Mouse (Mus musculus): ENCODE data around the gene Vamp9. TPM values are rescaled to one million over a fixed set of nuclear protein-coding genes. Genes with fewer than 3 reads are reported as not detected.
A peak's percentile ranks its signal among the peaks of the same experiment; 100 is the strongest.

Gene Vamp9
- total RNA-seq (2021): not detected

DNA sequence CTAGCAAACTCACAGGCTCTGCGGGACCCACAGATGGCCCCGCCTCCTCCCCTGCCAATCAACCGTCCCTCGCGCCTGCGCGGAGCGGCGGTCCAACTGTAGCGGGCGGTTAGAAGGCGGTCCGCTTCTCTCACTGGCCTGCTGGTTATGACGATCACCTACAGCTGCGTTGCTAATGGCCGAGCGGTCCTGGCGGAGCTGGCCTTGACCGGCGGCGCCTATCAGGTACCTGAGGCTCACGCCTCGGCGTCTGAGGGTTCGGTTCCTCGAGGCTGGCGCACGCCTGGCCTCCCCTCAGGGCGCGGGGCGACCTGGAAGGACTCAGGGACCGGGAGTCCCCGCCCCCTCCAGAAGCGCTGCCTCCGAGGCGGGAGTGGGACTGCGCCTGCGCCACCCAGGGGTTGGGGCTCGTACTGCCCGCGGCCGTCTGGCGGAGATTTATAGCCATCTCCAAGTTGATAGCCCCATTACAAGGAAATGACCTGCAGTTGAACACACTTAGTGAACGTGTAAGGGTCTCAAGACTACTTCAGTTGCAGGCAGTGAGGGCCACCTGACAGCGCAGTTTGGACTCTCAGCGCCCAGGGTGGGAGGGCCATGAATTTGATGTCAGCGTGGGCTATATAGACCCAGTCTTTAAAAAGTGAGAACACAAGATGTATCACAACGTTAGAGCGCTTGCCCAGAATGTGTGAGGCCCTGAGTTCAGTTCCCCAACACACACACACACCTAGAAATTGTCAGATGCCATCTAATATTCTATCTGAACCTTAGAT, at the start of gene Vamp9:
Vamp9 (plus strand) TSS at position 74 of the 776 bp plus-strand sequence.
- intact Hi-C loops (cut with DNase I): no loop called here
- peak; percentile 96 for DNase-seq

- no peak for DNase-seq
- intact Hi-C loops (cut with DNase I): no loop called here
Observed at GRCm38 (mm10) chr5:99857106-99857637, 48.9 kb upstream of the Vamp9 start.

DNA sequence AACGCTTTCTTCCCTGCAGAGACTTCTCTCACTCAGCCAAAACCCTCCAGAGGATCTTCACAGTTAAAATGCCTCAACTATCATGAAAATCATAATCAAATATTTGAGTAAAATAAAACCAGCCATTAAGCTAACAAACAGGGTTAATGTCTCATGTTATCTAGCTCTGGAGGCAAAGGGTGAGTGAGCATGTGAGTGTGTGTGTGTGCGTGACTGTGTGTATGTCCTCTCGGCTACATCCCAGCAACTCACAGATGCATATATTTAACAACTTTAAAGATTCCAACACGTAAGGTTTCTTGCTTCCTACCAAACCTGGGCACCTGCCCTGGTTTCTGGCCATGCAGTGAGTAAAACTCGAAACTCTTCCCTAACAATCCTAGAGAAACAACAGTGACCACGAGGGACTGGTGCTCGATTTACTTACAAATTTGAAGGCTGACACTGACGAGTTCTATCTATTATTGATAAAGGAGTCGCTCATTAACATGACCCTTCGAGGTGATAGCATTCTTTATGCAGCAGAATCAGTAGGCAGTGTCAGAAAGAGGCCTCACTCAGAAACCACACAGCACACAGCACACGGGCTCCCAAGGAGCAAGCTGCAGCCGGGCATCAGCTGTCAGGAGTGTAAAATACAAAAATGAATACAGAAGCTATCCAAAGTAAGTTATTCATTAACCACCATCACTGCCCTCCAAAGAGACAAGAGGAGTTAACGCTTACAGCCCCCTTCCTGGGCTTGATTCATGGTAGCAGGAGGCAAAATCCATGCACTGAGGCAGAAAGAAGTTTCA, 46.2 kb upstream of the Vamp9 start:
- intact Hi-C loops (cut with DNase I): no loop called here
- DNase-seq: no peak

DNA sequence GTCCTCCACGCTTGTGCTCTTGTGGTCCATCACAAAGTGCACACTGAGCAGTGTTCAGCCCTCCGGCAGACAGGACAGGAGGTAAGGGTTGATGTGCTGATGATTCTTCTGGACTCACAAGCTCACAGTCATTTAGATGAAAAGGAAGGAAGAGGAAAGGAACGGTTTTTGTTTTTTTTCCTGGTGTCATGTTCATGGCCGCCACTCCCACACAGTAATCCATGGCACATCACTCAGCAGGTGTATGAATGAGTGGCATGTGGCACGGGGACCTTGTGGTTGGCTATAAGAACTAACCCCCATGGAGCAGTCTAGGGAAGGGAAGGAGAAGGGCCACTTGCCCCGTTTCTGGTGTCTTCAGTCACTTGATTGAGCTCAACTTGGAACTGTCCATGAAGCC, 44.2 kb upstream of the Vamp9 start:
- DNase-seq: no peak
- intact Hi-C loops (cut with DNase I): no loop called here

GRCm38 (mm10) chr5:99863656-99864380, 42.2 kb upstream of the Vamp9 start:
- peak; percentile 45 for DNase-seq
- intact Hi-C loops (cut with DNase I): no loop called here

- DNase-seq: no peak
- intact Hi-C loops (cut with DNase I): no loop called here
Observed at GRCm38 (mm10) chr5:99865779-99866178, 40.3 kb upstream of the Vamp9 start.

DNA sequence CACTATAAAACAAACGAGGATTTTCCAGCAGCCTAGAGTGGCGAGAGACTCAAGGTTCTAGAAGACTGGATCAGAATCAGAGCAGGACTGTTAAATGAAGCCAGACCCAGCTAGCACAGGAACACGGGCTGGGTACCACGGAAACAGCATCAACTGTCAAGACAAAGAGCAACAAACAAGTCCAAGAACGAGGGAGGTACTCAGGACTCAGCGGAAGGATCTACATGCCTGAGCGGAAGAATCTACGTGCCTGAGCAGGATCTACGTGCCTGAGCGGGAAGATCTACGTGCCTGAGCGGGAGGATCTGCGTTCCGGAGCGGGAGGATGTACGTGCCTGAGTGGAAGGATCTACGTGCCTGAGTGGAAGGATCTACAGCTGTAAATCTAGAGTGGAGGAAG, 37.8 kb upstream of the Vamp9 start:
- DNase-seq: no peak
- intact Hi-C loops (cut with DNase I): no loop called here

- intact Hi-C loops (cut with DNase I): no loop called here
- no peak for DNase-seq
Observed at GRCm38 (mm10) chr5:99868923-99869322, 37.1 kb upstream of the Vamp9 start.

DNA sequence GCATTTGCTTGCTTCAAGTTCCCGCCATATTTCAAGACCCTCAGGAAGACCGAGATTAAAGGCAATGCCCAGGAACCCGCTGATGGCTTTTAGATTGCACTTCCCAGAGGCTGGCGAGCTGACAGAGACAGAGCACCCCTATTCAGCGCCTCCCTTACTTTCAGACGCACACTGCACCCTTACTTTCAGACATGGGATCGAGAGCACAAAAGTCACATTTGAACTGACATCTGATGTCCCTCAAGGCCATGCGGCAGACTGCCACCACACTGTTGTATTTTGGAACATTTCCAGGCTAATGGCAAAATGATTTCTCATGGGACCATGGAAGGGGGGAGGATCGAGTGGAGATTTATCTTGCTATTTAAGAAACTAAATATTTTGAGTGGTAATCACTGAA, 28.5 kb upstream of the Vamp9 start:
- DNase-seq: peak; percentile 72
- intact Hi-C loops (cut with DNase I): no loop called here

DNA sequence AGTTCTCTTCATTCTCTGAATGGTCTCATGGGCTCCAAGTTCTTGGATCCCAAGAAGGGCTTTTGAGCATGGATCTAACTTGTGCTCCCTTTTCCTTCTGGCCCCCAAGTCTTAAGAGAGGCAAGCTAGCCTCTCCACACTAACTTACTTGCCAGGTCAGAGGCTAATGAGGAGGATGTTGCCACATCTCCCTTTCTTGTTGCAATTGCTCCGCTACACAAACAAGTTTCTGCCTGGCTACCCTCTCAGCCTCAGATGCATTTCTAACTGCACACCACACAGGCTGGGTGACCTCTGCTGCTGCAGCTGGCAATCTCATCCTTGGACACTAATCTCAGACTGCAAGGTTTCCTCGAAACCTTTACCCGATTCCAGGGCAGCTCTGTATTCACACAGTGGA, 23.6 kb upstream of the Vamp9 start:
- intact Hi-C loops (cut with DNase I): no loop called here
- no peak for DNase-seq

DNA sequence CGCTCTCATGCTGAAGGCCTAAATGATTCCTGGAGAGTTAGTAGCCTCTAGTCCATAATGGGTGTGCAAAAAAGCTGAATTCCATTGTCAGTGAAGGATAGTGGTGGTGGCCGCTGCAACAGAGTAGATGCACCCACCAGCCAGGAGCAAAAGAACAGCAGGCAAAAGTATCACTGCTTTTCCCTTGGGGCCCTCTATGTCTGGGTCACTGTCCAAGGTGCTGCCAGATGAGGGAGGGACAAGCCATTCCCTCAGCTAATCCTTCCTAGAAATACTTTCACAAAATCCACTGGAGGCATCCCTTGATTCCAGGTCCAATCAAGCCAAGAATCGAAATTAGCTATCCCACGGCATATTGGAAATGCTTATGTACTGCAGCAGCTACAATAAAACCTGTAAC, 22.0 kb upstream of the Vamp9 start:
- no peak for DNase-seq
- intact Hi-C loops (cut with DNase I): no loop called here

- DNase-seq: no peak
- intact Hi-C loops (cut with DNase I): loop anchor here (5.0 kb wide), 1 partner anchor 640 kb away; no protein-coding TSS in a partner anchor
Observed at GRCm38 (mm10) chr5:99887133-99887532, 18.9 kb upstream of the Vamp9 start.

DNA sequence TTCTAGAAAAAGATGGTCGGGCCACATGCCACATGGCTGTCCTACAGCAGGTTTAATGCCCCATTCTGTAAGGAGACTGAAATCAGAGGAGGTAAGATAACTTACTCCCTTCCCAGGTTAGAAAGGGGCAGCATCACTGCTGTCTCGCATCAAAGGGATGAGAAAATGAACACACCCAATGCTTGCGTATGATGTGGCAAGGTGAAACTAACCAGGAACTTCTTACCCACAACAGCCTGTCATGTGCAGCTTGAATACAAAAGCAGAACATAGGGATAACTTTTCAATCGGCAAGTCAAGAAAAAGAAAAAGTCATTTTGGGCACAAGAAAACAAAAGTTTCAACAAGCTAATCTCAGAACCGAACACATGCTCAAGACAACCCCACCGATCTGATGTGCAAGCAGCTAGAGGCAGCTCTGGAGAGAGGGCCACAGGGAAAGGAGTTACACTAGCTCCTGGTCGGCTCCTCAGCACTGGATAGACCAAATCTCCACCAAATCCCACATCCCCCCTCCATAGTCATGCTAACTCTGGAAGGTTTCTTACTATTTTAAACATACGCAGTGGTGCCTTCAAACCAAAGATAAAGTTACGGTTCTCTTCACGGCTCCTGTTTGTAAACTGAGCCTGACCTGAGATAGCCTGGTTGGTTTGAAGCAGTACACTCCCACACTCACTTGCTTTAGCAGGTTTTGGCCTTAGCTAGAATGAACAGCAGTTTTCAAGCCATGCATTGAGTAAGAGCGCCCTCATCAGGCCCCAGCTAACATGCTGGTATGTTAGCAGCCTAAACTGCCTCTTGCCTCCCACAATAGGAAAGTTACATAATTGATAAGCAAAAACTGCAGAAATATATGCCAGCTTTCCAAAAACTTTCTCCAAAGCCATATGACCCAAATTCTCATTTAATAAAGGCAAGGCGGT, 14.3 kb upstream of the Vamp9 start:
- intact Hi-C loops (cut with DNase I): loop anchor here (2.0 to 10.0 kb wide), 4 partner anchors 167 to 1547 kb away; partner anchors contain the start of gene Rasgef1b

DNA sequence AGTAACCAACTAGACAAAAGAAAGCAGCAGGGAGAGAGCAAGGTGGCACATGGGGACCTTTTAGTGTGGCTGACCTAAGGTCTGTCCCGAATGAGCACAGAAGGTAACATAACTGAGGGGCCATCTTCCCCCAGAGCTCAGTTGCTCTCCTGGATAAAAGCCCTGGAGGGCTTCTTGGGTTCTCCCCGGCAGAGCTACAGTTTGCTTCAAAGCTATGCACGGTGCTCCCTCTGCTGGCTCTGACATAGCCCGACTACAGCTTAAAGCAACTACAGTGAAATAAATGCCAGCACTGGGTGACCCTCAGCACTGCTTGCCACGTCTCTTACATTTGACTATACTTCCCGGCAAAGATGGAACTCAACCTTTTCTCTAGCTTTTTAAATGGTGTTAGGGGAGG, 6.0 kb upstream of the Vamp9 start:
- peak; percentile 74 for DNase-seq
- intact Hi-C loops (cut with DNase I): loop anchor here (5.0 kb wide), 1 partner anchor 653 kb away; no protein-coding TSS in a partner anchor

More for the DNA sequence above, 14.3 kb upstream of the Vamp9 start:
- DNase-seq: peak; percentile 81

DNA sequence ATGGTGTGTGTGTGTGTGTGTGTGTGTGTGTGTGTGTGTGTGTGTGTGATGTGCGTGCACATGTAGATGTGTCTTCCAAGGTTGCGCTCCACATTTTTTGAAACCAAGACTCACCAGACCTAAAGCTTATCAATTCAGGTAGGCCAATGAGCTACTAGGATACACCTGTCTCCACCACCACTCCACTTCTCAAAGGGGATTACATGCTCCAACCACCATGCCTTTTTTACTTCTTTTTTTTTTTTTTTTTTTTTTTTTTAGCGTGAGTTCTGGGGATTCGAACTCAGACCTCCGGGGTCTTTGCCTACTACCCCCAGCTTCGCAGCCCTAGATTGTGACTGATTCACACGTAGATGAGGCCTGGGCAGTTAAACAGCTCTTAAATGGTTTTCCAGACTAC, 323 bp upstream of the Vamp9 start:
- intact Hi-C loops (cut with DNase I): no loop called here

DNA sequence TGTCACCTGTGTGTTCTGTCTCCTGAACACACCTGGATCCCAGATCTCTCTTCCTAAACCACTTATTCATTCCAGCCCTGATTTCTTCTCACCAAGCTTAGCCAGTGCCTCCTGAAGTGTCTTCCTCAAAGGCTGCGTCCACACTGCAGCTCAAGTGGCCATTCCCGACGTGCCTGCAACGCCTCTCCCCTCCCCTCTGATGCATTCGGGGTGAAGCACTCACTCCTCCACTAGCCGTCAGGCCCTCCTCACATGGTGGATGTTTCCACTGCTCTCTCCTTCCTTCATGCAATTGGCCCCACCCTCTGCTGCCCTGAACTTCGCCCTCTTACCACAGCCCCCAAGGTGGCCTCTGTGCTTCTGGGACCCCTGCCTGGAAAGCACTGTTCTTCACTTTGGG, 9.4 kb downstream of the Vamp9 start:
- no peak for DNase-seq
- intact Hi-C loops (cut with DNase I): no loop called here

More for the DNA sequence above, 323 bp upstream of the Vamp9 start:
- no peak for DNase-seq

GRCm38 (mm10) chr5:99922033-99922432, 16.0 kb downstream of the Vamp9 start:
- intact Hi-C loops (cut with DNase I): no loop called here
- DNase-seq: no peak

DNA sequence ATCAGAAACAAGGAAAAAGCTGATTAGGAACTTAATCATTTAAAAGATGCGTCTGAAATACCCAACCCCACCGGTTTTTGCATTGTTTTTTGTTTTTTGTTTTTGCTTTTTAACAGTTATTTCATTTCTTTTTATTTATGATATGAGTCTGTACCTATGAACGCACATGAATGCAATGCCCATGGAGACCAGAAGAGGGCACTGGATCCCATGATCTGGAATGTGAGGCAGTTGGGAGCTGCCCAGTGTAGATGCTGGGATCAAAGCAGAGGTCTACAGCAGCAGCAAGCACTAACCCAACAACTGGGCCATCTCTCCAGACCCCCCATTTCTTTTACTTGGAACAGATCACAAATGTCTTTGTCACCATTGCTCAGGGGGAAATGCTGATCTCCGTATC, 21.9 kb downstream of the Vamp9 start:
- intact Hi-C loops (cut with DNase I): no loop called here

DNA sequence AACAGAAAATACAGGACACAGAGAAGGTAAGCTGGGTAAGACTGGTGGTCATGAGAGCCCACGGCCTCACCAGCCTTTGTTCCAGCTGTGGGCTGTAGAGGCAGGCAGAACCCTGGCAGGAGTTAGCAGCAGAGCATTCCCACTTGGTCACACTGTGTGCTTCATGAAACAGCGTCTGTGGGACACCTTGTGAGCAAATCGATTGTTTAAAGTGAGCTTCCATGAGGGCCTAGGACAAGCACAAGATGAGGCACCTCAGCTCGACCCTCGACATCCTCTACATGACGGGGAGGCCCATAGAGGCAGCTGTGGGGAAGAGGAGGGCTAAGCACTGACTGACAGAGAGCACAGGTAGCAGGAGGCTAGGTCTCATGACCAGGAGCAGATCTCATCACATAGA, 25.9 kb downstream of the Vamp9 start:
- DNase-seq: no peak
- intact Hi-C loops (cut with DNase I): no loop called here

More for the DNA sequence above, 21.9 kb downstream of the Vamp9 start:
- DNase-seq: peak; percentile 23

GRCm38 (mm10) chr5:99939440-99939839, 33.4 kb downstream of the Vamp9 start:
- DNase-seq: no peak
- intact Hi-C loops (cut with DNase I): no loop called here
